Mouse (Mus musculus): ENCODE measurements around the gene 1700029F12Rik.
"Not testable (repeated sequence)": the region's sequence is repeated elsewhere in the genome, so short reads cannot be mapped to it uniquely, and the experiment has no call there.

The 1700029F12Rik gene

DNA sequence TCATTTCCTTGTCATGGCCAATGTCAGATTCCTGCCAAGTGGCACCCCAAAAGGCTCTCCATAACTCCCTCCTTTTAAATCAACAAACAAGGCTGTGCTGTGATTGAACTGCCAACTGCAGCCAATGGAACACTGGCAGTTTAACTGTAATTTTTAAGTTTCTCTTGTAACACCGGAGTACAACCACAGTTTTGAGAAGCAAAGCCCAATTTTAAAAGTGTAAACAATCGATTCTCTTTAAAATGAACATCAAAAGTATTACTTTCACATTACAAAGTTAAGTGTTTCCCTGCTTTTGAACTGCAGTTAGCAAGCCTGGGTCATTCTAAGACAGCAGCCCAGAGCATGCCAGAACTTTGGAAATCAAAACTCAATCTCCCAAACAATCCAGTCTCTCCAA, at the start of gene 1700029F12Rik:
TSS of gene 1700029F12Rik (minus strand) at position 101 of the 400 bp plus-strand sequence.
- no peak for DNase-seq (ENCODE audit: low spot score)

DNA sequence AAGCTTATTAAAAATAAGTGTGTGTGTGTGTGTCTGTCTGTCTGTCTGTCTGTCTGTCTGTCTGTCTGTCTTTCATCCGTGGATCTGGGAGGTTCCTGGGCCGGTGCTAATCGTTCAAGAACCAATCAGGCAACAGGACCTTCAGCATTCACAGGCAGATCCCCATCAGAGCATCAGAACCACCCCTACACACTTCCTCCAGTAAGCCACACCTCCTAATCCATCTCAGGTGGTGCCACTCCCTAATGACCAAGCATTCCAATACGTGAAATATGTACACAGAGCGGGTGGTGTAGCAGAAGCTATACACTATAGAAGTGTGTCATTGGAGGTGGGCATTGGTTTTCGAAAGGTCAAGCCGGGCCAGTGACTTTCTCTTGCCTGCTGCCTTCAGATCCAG, 48.3 kb upstream of the 1700029F12Rik start:
- no peak for DNase-seq (ENCODE audit: low spot score)

DNA sequence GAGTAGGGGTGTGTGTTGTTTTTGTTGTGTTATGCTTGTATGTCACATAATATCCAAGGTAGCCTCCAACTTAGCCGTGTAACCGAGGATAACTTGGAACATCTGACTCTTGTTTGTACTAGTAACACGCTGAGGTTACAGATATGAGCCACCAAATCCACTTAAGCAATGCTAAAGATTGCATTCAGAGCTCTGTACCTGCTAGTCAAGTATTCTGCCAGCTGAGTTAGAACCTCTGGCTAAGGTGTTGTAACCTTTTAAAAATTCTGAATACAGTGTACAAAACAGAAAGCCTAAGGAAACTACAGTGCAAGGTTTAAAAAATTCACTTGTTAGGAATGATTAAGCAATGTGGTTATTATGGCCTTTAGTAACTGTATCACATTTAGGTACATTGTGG, 46.5 kb upstream of the 1700029F12Rik start:
- no peak for DNase-seq (ENCODE audit: low spot score)

DNA sequence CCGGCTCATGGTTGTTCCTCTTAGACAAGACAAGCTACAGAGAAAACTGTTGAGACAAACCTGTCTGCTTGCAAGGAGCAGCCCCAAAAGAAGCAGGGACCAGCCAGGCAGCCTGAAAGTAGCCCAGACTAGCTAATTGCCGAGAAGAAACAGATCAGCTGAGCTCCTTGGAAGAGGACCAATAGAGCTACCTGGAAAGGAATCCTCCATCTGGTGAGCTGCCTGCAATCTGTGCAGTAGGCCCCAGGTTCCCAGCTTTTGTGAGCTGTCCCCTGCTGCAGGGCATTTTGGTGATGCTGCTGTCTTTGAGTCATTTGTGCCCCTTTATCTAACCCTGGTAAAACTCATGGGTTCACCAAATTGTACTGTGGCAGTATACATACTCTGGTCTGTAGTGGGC, 46.0 kb upstream of the 1700029F12Rik start:
- no peak for DNase-seq (ENCODE audit: low spot score)

DNA sequence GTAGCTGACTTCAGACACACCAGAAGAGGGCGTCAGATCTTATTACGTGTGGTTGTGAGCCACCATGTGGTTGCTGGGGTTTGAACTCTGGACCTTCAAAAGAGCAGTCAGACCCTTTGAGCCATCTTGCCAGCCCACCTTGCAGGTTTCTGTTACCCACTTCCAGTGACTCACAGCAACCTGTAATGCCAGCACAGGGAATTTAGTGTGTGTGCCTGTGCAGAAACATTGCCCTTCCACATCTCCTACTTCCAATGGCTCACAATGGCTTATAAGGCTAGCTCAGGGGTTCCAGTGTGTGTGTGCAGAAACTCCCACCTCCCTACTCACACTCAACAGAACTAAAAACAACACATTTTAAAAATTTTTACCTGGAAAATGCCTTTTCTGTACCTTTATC, 43.4 kb upstream of the 1700029F12Rik start:
- DNase-seq (ENCODE audit: low spot score): no peak

DNA sequence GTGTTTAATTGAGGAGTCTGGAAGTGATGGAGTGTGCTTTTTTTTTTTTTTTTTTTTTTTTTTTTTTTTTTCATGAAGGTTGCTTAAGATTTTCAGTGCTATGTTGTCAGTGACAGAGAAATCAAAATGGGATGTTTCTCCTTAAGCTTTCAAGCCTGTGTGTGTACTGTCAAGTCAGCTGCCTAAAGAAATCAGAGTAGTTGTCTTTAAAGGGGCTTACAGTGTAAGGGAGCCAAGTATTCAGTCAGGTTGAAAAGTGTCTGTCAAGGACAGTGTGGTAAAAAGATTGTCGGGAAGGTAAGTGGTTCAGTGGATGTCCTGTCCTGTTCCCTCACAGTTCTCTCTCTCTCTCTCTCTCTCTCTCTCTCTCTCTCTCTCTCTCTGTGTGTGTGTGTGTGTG, 39.3 kb upstream of the 1700029F12Rik start:
- DNase-seq (ENCODE audit: low spot score): no peak

DNA sequence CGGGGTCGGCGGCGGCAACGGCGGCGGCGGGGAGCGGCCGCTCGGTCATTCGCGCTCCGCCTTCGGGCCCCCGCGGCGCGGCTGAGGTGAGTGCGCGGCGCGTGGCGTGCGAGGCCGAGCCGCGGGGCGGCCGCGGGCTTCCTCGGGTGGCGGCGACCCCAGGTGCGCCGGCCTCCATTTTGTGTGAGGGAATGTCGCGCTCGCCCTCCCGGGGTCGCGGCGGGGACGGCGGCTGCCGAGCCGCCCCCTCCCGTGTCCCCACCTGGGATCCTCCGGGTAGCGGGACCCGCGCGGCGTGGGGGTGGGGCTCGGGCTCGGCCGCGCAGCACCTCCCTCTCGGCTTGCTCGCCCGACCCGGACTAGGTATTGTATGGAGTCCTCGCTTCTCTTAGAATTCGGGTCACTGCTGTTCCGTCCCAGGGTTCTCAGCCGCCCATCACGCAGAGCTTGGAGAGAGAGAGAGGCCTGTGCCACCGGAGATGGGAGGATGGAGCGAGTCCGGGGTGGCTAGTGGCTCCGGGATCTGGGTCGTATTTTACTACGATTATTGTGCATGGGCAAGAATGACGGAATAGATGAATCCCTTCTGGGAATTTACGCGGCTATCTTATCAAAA, 37.6 kb upstream of the 1700029F12Rik start:
- no peak for DNase-seq (ENCODE audit: low spot score)

DNA sequence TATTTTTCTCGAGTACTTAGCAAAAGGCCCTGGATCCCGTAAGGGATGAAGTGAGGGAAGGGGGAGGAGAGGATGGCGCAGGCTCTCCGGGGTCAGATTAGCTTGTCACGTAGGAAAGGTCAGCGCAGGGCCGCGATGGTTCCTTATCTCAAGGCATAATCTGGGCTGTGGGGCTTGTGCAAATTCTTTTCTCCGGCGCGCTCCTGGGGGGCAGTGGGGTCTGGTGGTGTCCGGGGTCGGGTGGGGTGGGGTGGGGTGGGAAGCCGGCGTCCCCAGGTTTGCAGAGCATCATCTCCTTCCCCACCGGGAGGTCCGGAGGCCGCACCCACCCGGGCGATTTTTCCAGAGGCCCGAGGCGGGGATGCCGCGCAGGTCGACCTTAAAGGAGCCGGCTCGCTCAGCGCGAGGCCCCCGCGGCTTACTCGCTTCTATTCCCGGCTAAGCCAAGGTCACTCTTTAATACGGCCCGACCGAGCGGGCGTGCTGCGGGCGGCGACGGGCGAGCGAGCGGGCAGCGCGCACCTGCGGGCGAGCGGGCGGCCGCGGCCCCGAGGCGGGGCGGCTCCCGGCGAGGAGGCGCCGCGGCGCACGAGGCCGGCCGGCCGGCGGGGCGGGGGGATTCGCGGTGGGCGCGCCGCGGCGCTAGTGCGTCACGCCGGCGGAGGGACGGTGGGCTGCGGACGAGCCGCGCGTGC, 36.9 kb upstream of the 1700029F12Rik start:
- DNase-seq (ENCODE audit: low spot score): no peak

DNA sequence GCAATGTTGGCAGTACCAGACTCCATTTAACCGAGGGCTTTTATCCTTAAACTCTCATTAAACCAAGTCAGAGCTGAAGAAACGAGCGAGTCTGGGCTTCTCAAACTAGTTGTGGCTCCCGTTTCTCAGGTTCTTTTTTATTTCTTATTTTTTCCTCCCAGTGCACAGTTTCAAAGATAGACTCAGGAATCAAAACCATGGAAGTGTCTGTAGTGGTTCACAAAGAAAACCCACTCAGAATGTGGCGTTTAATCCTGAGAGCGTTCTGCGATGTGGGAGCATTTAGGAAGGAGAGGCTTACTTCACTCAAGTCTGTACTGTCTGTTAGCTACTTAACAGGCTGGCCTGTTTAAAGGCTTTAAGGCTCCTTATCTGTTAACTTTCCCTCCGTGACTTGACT, 34.0 kb upstream of the 1700029F12Rik start:
- DNase-seq (ENCODE audit: low spot score): no peak

DNA sequence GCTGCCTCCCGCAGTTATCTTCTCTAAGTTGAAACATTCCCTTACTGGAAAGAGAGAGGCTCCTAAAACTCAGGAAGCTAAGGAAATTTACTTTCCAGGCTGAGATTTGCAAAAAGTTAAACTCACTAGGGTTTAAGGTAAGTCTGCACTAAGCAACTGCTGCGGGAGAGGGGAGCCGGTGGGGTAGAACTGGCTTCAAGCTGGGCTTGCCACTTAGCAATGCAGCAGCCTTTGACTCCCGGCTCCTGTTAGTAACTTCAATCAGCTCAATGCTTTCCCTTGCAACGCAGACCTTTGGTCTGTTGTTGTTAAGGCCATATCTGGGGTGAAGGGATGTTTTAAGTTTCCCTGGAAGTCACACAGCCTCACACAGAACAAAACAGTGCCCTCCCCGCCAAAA, 33.5 kb upstream of the 1700029F12Rik start:
- DNase-seq (ENCODE audit: low spot score): no peak

DNA sequence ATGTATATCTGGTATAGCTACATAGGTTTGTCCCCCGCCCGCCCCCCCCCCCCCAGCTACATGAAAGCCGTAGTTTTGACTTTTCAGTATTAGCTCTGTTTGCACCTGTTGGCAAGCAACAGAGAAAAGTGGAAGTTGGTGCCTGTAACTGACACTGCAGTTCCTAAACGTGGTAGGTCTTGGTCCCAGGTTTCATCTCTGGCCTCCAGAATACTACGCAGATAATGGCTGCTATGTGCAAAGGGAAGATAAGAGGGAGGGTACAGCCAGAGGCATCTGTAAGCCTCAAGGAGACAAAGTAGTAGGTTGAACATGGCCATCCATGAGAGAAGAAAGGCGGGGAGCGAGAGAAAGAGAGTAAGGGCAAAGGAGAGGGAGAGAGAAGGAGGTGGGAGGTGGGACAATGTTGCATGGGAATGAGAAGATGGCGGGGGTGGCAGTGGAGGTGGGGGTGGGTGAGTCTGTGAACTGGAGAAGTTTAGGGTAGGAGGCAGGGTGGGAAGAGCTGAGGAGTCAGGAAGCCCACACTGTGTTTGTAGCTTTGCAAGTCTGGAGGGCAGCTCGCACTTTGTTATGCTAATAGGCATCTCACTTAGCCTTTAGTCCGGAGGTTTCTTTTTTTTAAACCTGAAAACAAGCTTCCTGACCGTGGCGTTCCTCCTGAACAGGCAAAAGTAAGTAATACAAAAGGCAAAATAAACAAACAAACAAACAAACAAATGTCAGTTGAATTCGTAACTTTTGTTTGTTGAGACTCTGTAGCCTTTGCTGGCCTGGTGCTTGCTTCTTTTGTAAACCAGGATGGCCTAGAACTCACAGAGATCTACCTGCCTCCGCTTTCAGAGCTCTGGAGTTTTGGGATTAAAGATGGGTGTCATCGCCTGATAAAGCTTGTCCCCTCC, 32.7 kb upstream of the 1700029F12Rik start, which contains the start of gene Fam169a:
TSS of gene Fam169a (plus strand) at position 638 of the 902 bp plus-strand sequence.
- DNase-seq (ENCODE audit: low spot score): no peak

DNA sequence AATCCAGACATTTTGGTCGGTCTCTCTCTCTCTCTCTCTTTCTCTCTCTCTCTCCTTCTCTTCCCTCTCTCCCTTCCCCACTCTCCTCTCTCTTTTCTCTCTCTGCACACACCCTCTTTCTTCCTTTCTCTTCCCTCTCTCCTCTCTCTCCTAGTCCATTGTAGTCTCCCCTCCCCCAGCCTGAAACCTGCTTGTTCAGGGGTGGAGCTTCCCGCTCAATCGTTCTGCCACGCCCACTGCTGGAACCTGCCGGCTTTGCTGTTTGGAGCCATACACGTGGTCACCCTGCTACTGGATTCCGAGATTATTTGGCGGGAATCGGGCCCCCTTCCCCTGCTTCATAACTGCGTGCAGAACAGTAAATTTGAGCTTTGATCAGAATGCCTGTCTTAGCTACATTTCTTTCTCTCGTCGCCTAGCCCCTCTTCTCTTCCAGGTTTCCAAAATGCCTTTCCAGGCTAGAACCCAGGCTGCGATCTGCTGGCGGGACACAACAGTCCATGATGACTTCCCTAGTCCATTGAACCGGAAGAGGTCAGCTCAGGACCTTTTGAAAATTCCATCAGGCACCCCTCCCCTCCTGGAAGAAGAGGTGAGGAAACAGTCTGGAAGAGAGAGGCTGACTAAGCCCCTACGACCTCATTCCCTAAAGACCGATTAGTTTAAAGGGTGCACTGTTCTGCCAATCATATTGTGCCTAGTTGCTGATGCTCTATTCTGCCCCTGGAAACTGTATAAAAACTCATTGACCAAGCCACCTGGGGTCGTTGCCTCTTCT, 30.9 kb upstream of the 1700029F12Rik start:
- DNase-seq (ENCODE audit: low spot score): not testable (repeated sequence)

DNA sequence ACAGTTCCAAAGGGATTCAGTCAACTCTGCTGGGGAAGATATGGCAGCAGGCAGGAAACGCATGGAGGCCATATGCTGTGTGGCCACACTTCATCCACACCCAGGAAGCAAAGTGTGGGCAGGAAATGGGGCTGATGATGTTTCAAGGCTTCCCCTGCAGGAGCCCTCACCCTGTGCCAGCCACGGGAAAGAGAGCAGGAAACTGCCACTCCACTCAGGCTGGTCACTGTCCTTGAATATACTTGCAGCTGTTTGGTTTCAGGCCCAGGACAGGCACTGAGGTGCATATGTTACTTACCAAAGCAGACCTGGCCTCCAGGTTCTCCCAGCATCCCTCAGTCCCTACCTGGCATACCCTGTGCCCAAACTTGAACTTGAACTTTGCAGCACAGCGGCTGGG, 30.3 kb upstream of the 1700029F12Rik start:
- no peak for DNase-seq (ENCODE audit: low spot score)

DNA sequence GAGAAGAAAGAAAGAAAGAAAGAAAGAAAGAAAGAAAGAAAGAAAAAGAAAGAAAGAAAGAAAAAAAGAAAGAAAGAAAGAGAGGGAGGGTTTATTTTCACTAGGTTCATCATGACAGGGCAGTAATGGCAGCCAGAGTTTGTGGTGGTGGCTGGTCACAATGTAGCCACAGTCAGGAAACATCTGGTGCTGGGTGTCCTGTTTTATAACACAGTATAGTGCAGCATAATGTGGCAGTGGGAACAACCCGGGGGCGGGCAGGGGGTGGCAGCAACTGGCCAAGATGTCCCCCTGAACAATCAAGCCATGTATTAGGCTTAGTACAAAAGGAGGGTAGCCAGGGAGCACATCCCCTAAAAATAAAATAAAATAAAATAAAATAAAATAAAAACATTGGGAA, 29.3 kb upstream of the 1700029F12Rik start:
- no peak for DNase-seq (ENCODE audit: low spot score)

DNA sequence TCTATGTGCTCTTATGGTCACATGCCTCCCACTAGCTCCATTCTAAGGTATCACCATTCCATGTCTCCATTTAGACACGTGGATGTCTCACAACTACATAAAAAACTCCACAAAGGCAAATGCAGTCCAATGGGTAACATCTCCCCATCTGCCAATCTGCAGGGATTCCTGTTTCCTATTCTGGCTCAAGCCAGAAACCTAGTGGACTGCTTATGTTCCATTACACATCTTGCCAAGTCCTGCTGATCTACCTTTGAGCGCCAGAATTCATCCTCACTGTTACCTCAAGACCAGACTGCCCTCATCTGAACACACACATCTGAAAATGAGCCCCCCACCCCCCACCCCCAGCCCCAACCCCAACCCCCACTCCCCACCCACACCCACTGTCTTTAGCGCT, 28.0 kb upstream of the 1700029F12Rik start:
- DNase-seq (ENCODE audit: low spot score): no peak

DNA sequence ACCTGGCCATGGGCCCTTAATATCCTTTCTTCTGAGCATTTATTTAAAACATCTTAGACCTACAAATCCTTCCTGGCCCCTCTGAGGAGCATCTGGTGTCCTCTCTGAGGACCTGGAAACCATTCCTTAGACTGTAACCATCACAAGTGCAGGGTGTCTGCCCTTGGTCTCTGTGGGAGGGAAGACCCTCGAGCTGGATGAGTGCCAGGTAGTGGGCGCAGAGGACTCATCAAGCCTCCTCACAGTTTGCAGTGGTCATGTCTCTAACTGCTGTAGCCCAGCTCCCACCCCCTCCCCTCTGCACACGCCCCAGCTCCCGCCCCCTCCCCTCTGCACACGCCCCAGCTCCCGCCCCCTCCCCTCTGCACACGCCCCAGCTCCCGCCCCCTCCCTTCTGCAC, 26.2 kb upstream of the 1700029F12Rik start:
- no peak for DNase-seq (ENCODE audit: low spot score)

DNA sequence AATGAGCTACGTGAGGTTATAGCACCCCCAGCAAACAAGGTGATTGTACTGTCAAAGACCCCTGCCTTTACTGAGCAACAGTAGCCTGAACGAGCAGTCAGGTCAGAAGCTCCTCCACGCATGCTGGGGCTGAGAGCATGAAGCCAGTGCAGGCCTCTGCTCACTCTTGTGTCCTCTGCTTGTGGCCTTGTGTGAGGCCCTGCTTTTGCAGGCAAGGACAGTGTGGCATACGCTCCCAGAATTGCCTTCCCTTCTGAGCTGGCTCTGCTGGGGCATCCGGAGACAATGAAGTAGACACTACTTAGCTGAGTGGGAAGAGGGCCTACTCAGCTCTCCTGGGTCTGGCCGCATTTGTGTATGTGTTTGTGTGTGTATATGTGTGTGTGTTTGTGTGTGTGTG, 25.6 kb upstream of the 1700029F12Rik start:
- DNase-seq (ENCODE audit: low spot score): no peak

DNA sequence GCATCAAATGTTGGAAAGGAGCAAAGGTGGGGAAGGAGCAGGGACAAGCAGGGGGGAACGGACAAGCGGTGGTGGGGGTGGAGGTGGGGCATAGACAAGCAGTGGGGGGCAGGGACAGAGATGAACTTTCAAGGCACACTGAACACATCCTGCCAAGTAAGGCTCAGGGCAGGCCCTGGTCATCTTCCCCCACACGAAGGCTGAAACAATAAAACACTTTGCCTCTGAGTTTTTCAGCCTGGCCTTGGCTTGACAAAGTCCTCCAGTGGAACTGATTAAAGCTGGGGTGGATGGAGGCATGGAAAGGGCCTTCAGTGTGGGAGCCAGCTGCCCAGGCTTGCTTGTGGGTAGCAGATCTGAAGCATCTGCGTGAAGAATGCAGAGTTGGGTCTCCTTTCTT, 23.7 kb upstream of the 1700029F12Rik start:
- DNase-seq (ENCODE audit: low spot score): no peak

DNA sequence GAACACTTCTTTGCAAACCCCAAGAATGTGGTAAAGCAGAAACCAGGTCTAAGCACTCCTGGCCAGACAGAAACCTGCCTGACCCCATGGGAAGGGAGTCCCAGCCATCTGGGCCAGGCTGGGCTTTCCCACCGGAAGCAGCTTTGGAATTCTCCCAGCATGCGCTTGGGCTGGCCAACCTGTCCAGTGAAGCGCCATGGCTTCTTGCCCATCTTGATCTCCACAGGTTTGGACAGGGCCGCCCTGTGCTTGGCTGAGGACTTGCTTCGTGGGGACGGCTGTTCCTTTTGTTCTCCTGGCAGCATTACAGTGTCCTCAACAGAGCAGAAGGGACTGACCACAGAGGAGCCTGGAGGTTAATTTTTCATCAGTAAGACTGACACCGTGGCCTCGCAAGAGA, 19.7 kb upstream of the 1700029F12Rik start:
- no peak for DNase-seq (ENCODE audit: low spot score)

DNA sequence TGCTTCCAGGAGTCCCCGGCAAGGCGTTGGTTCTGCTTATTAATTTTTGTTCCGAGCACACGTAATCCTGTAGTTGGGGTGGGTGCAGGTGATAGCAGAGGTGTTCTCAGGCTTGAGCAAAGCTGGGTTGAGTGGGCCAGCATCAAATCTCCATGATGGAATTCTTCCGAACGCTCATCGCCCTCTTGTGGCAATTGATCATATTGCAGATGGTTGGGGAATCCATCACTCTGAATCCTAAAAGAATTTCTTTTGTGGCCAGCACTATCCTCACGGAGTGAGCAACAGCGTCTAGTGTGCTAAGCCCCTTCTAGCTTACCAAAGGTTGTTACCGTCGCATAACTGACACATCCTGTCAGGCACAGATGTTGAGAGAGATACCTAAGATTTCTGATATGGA, 18.5 kb upstream of the 1700029F12Rik start:
- no peak for DNase-seq (ENCODE audit: low spot score)

DNA sequence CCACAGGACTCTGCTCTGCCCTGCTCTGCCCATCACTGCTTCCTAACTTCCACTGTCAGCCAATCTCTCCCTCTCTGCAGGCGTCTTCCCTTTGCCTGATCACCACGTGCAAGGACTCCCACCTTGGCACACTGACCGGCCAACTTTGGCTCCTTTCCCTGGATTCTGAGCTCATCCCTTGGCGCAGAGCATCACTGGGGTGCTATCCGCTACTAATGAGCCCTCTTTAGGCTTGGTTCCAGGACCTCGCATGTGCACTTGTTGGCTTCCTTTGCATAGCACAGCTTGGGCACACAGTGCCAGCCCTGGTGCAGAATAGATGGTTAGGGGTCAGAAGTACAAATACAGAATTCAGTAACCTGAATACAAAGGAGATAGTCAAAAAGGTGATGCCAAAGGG, 17.0 kb upstream of the 1700029F12Rik start:
- DNase-seq (ENCODE audit: low spot score): no peak

DNA sequence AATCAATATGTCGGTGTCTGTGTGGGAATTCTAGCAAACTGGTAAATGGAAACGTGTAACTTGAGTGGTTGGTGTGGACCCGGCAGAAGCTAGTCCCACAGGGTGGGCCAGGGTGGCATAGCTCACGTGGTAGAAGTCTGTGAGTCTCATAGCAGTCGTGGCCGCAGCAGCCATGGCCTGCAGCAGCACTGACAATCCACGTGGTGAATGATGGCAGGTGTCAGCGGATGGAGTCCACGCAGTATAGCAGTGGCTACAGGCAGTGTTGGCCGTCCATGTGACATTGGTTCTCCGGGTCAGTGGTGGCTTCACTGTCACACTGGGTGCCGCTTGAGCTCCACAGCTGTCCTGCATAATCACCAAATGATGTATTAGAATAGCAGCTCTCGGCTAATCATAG, 4.1 kb downstream of the 1700029F12Rik start:
- no peak for DNase-seq (ENCODE audit: low spot score)

Data from spleen, adult 12 weeks (tissue).